Mouse (Mus musculus): ENCODE results near the gene Prl7d1.

DNA sequence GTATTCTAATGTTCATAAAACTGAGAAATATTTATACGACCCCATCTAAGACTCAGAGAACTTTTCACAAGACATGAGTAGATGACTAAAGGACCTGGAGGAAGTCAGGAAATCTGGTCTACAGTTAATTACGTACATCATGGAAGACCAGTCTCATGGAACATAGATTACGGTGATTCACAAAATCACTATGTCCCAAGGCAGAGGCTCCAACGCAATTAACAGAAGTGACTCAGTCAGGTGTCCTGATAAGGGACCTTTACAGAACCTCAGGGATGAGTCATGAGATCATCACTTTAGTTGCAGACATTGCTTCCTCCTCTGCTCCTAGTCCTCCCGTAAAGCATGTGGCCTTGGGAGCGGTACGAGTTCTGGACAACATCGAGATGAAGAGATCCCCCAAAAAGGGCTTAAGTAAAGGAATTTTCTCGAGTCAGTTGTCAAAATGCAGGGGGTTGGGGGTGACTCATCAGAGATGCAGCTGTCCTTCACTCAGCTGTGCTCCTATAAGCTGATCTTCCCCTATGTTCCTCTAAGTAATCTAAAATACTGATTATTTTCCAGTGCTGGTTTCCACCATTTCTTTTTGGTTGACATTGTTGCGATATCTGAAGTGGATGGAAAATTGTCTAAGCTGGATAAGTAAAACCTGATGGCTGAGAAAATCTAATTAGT lies 18.1 kb upstream of the Prl7d1 start:
- TF ChIP-seq MAZ (IDR thresholded peaks at IDR 0.05; ENCODE audit: low read depth, low read length) (no peak), CTCF (conservative IDR thresholded peaks at IDR 0.05 in 1 of 2, IDR thresholded peaks at IDR 0.05 in 1 of 2; ENCODE audit: low read depth in 2 of 2, low read length in 2 of 2) (no peak), CHD2 (IDR thresholded peaks at IDR 0.05; ENCODE audit: low read length) (no peak), POLR2A (IDR thresholded peaks at IDR 0.05; ENCODE audit: low read depth, low read length) (no peak), POLR2AphosphoS2 (IDR thresholded peaks at IDR 0.05; ENCODE audit: low read depth, low read length) (no peak), KAT2A (IDR thresholded peaks at IDR 0.05; ENCODE audit: insufficient replicate concordance, low read length) (no peak), RCOR1 (conservative IDR thresholded peaks at IDR 0.05; ENCODE audit: low read depth, low read length) (no peak), NELFE (IDR thresholded peaks at IDR 0.05; ENCODE audit: low read depth, low read length) (no peak), EP300 (IDR thresholded peaks at IDR 0.05; ENCODE audit: low read length) (no peak), RAD21 (IDR thresholded peaks at IDR 0.05; ENCODE audit: low read depth, low read length) (no peak), ZNF384 (IDR thresholded peaks at IDR 0.05; ENCODE audit: low read depth, low read length) (no peak), USF1 (IDR thresholded peaks at IDR 0.05; ENCODE audit: low read depth, low read length) (no peak), NRF1 (IDR thresholded peaks at IDR 0.05; ENCODE audit: low read depth, low read length) (no peak)
